Mouse (Mus musculus): ENCODE data around the gene Sos2.

DNA sequence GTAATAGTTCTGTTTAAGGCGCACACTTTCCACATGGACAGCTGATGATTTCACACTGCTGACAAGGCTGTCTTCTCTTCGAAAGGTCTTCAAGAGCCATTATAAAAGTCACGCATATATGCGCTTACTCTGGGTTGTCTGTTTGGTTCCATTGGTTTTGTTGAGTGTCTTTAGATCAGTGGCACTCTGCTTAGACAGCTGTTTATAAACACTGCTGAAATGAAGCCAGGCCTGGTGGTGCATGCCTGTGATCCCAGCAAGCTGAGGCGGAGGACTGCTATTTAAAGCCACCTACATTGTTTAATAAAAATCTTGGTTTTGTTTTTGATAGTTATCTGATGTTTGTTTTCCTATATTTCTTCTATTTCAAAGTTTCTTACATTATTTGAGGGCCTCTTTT lies 14.9 kb downstream of the Sos2 start:
- TF ChIP-seq CTCF (IDR thresholded peaks at IDR 0.05; ENCODE audit: low read depth) = no peak
- no peak for TF ChIP-seq EP300 (optimal IDR thresholded peaks at IDR 0.05)

Measured in stomach, postnatal 0 days (tissue).